Mouse (Mus musculus) stomach, postnatal 0 days (tissue): ENCODE data around the gene Il1r1.

Experiments
- CTCF ChIP-seq: IDR thresholded peaks from 2 replicates; pipeline ENCODE4 v1.5.1; 2016; ENCODE audit warnings: antibody characterized with exemption, low read depth, mild to moderate bottlenecking, moderate library complexity
- EP300 ChIP-seq: optimal IDR thresholded peaks from 2 replicates; pipeline ENCODE3; 2016; ENCODE audit warnings: antibody characterized with exemption

DNA sequence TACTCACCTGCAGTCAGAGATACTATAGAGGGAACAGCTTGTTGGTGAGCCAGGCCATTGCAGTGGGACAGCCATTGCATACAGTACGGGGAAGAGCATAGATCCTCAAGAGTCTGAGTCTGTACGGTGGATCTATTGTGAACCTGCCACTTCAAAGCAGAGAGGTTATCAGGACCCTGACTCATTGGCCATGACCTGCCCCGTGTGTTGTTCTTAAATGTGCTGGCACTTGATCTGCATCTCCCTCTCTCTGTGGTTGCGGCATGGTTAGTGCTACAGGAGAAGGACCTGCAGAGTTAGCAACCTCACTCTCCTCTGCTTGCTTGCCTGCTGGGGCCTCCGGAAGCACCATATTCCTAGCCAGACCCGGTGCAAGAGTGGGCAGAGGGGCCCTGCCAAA, 43.7 kb downstream of the Il1r1 start:
- no peak for TF ChIP-seq CTCF
- TF ChIP-seq EP300, result no peak
